Mouse (Mus musculus): ENCODE results near the gene Tbx6. TPM values are rescaled to one million over a fixed set of nuclear protein-coding genes. Genes with fewer than 3 reads are reported as not detected.

The Tbx6 gene
- polyA plus RNA-seq, 1 experiment from 2014 or later = 0.29 TPM

DNA sequence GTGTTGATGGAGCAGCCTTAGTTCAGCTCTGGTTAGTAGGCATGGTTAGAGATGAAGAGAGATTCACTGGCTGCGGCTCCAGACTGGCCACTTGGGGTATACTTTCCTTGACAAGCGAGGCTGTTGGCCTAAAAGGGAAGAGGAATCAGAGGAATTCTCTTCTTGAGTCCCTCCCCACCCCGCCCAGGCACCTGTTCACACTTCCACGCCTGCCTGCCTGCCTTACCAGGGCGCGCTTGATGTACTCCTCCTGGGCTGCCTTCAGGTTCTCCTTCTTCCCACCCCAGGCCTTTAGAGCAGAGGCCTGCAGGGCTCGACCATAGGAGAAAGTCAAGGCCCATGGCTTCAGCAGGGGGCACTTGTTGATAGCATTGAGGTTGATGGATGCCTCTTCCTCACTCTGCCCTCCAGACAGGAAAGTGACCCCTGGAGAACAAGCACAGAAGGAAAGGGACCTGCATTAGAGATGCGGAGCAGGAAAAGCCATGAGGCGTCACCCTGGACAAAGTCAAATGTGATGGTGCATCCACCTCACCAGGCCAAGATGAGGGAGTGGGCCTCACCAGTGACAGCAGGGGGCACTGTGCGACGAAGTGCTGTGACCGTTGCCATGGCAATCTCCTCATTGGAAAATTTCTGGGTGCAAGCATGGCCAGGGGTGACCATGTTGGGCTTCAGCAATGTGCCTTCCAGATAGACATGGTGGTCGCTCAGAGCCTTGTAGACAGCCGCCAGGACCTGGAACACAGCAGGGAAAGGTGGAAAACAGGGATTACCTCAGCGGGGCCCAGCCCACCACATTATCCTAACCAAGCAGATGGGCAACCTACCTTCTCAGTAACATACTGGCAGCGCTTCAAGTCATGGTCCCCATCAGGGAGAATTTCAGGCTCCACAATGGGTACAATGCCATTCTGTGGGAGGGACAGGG is 14.4 kb downstream of the Tbx6 start:
- H3K4me2 ChIP-seq (ENCODE audit: low read depth, low read length) = no peak overlapping the region
- DNase-seq (no peak), ATAC-seq (no peak)
- no peak for TF ChIP-seq EP300 (IDR thresholded peaks at IDR 0.05; ENCODE audit: low read depth)
- TF ChIP-seq CTCF (IDR thresholded peaks at IDR 0.05; ENCODE audit: low read depth) = peak; percentile 21; the same call in 1 of the 2 replicates
- peaks cover 33% of the 10 kb centered on the region for H3K36me3 ChIP-seq (replicated peaks; ENCODE audit: insufficient read depth, low read length)
- no peak overlapping the region for H3K4me3 ChIP-seq (ENCODE audit: low read depth, low read length)
- no peak overlapping the region for H3K27ac ChIP-seq (ENCODE audit: low read depth)
- H3K4me1 ChIP-seq (ENCODE audit: insufficient read depth) = peaks cover 38% of the 10 kb centered on the region
- 81% methylated on average over 16 of the region's 16 CpGs for WGBS (ENCODE audit: insufficient replicate concordance)
- H3K9me3 ChIP-seq (ENCODE audit: low read length) = no peaks in the 10 kb centered on the region
- H3K9ac ChIP-seq (replicated peaks) = no peak overlapping the region
- no peaks in the 10 kb centered on the region for H3K27me3 ChIP-seq (ENCODE audit: insufficient read depth, low read length)

GRCm38 (mm10) chr7:126796350-126796932 is 15.2 kb downstream of the Tbx6 start:
- no peaks in the 10 kb centered on the region for H3K27me3 ChIP-seq (ENCODE audit: insufficient read depth, low read length)
- 76% methylated on average over 8 of the region's 8 CpGs for WGBS (ENCODE audit: insufficient replicate concordance)
- H3K36me3 ChIP-seq (replicated peaks; ENCODE audit: insufficient read depth, low read length) = peaks cover 33% of the 10 kb centered on the region
- H3K4me1 ChIP-seq (ENCODE audit: insufficient read depth) = peaks cover 37% of the 10 kb centered on the region
- no peak overlapping the region; the same call in 1 of the 2 replicates for H3K9ac ChIP-seq (replicated peaks)
- no peak overlapping the region; the same call in 1 of the 2 replicates for H3K4me3 ChIP-seq (ENCODE audit: low read depth, low read length)
- TF ChIP-seq CTCF (IDR thresholded peaks at IDR 0.05; ENCODE audit: low read depth) (peak; percentile 62), EP300 (IDR thresholded peaks at IDR 0.05; ENCODE audit: low read depth) (no peak)
- peak overlapping the region; percentile 90 for H3K4me2 ChIP-seq (ENCODE audit: low read depth, low read length)
- no peak overlapping the region for H3K27ac ChIP-seq (ENCODE audit: low read depth)
- no peak for ATAC-seq
- H3K9me3 ChIP-seq (ENCODE audit: low read length) = no peaks in the 10 kb centered on the region
- DNase-seq = peak; percentile 64

DNA sequence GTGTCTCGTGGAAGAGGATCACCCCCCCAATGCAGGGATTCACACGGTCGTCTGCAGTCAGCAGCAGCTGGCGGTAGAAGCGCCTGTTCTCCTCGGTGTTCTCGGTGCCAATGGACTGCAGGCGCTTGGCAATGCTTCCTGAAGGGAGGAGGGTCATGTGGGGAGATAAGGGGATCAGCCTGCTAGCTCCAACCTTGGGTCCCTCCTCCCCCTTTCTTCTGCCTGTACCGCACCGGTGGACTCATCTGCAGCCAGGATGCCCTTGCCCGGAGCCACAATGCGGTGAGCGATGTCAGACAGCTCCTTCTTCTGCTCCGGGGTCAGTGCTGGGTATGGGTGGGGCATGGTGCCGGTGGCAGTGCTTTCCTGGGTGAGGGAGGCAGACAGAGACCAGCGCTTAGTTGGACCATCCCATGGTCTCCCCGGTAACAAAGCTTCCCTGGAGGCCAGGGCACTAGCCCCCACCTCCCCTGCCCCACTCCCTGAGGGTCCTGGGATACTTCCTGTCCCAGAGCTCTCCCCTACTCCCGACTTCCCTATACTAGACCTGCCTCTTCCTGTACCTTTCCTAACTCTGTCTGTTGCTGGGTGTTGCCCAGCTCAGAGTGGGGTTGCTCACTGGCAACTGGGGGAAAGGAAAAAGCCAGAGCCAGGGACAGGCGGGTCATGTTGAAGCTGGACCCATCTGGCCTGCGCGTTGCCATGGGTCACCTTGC is 16.3 kb downstream of the Tbx6 start, which contains the start of gene Fam57b:
TSS of gene Fam57b (plus strand) at position 258 of the 716 bp plus-strand sequence.
- H3K27ac ChIP-seq (ENCODE audit: low read depth) = peak within 1 kb of the TSS; percentile 97
- H3K9ac ChIP-seq (replicated peaks) = peak within 1 kb of the TSS; percentile 86
- DNase-seq = peak; percentile 41
- H3K27me3 ChIP-seq (ENCODE audit: insufficient read depth, low read length) = no peaks in the 10 kb centered on the region
- H3K4me1 ChIP-seq (ENCODE audit: insufficient read depth) = peaks cover 37% of the 10 kb centered on the region
- H3K36me3 ChIP-seq (replicated peaks; ENCODE audit: insufficient read depth, low read length) = peaks cover 33% of the 10 kb centered on the region
- H3K4me2 ChIP-seq (ENCODE audit: low read depth, low read length) = peak within 1 kb of the TSS; percentile 90
- ATAC-seq = no peak
- WGBS (ENCODE audit: insufficient replicate concordance) = 20% methylated on average over 21 of the region's 21 CpGs
- H3K4me3 ChIP-seq (ENCODE audit: low read depth, low read length) = peak within 1 kb of the TSS; percentile 87
- TF ChIP-seq EP300 (IDR thresholded peaks at IDR 0.05; ENCODE audit: low read depth) = no peak
- no peak for TF ChIP-seq CTCF (IDR thresholded peaks at IDR 0.05; ENCODE audit: low read depth)
- no peaks in the 10 kb centered on the region for H3K9me3 ChIP-seq (ENCODE audit: low read length)

GRCm38 (mm10) chr7:126798127-126799049 is 17.1 kb downstream of the Tbx6 start:
- under 1% methylated on average over 40 of the region's 40 CpGs for WGBS (ENCODE audit: insufficient replicate concordance)
- peak; percentile 21 for ATAC-seq
- Histone ChIP-seq H3K4me3 (ENCODE audit: low read depth, low read length) (peak overlapping the region; percentile 87), H3K4me1 (ENCODE audit: insufficient read depth) (peaks cover 30% of the 10 kb centered on the region), H3K27me3 (ENCODE audit: insufficient read depth, low read length) (no peaks in the 10 kb centered on the region), H3K36me3 (replicated peaks; ENCODE audit: insufficient read depth, low read length) (peaks cover 33% of the 10 kb centered on the region), H3K27ac (ENCODE audit: low read depth) (peak overlapping the region; percentile 97), H3K4me2 (ENCODE audit: low read depth, low read length) (peak overlapping the region; percentile 90), H3K9me3 (ENCODE audit: low read length) (no peaks in the 10 kb centered on the region), H3K9ac (replicated peaks) (peak overlapping the region; percentile 86)
- TF ChIP-seq CTCF (IDR thresholded peaks at IDR 0.05; ENCODE audit: low read depth) = no peak
- peak; percentile 28; the same call in 1 of the 2 replicates for TF ChIP-seq EP300 (IDR thresholded peaks at IDR 0.05; ENCODE audit: low read depth)
- no peak for DNase-seq

DNA sequence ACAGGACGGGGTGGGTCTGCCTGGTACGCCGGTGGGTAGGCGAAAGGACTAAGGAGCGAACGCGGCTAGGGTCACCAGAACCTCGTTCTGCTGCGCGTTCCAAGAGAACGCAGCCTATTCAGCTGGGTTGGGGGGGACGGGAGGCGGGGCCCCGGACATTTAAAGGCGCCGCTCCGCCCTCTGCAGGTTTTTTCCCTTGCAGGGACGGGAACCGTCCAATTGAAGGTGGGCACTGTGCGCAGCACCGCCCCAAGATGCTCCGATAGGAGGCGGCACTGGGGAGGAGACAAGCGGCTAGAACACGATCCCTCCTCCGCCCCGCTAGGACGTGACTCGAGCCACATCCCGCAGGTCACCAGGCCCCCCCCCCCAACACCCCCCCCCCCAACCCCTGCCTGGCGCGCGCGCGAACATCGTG is 17.8 kb downstream of the Tbx6 start:
- H3K27ac ChIP-seq (ENCODE audit: low read depth) = peak overlapping the region; percentile 97
- peak overlapping the region; percentile 87 for H3K4me3 ChIP-seq (ENCODE audit: low read depth, low read length)
- DNase-seq (peak; percentile 94), ATAC-seq (peak; percentile 93)
- peaks cover 30% of the 10 kb centered on the region for H3K4me1 ChIP-seq (ENCODE audit: insufficient read depth)
- TF ChIP-seq EP300 (IDR thresholded peaks at IDR 0.05; ENCODE audit: low read depth) = no peak
- TF ChIP-seq CTCF (IDR thresholded peaks at IDR 0.05; ENCODE audit: low read depth) = peak; percentile 55
- no peaks in the 10 kb centered on the region for H3K27me3 ChIP-seq (ENCODE audit: insufficient read depth, low read length)
- under 1% methylated on average over 30 of the region's 36 CpGs for WGBS (ENCODE audit: insufficient replicate concordance)
- no peaks in the 10 kb centered on the region for H3K9me3 ChIP-seq (ENCODE audit: low read length)
- H3K36me3 ChIP-seq (replicated peaks; ENCODE audit: insufficient read depth, low read length) = peaks cover 32% of the 10 kb centered on the region
- peak overlapping the region; percentile 90 for H3K4me2 ChIP-seq (ENCODE audit: low read depth, low read length)
- H3K9ac ChIP-seq (replicated peaks) = peak overlapping the region; percentile 86

Measured in liver, postnatal 0 days (tissue).